ENCODE assay signal across 8 mouse cellular contexts in genomic region chr5:135107521-135108501, GRCm38 (mm10). TPM values are rescaled to one million over a fixed set of nuclear protein-coding genes. Genes with fewer than 3 reads are reported as not detected.
DNase-seq lines count a peak whose midpoint lies in the region; ATAC-seq and TF ChIP-seq lines count a peak whose summit lies in the region.

No protein-coding gene starts in this region.

- peak overlapping the region; percentile 93 for H3K4me2 ChIP-seq in intestine, embryonic 14.5 days (ENCODE audit: low read length)
- peak overlapping the region; percentile 83 for H3K4me2 ChIP-seq in liver, embryonic 11.5 days
- H3K4me2 ChIP-seq in midbrain, postnatal 0 days (ENCODE audit: low read depth, low read length, poor library complexity, severe bottlenecking) = peak overlapping the region; percentile 15; the same call in 1 of the 2 replicates

- ATAC-seq in cerebellum, adult (ENCODE audit: insufficient number of reproducible peaks, low FRiP score, low TSS enrichment) = no peak
- peak; percentile 69 for ATAC-seq in granulocyte monocyte progenitor cell, adult 5-6 weeks (replicated peaks; ENCODE audit: poor library complexity, severe bottlenecking)
- ATAC-seq in intestine, embryonic 14.5 days (replicated peaks; ENCODE audit: low FRiP score, low TSS enrichment, low read depth) = peak; percentile 33; the same call in 1 of the 2 replicates
- ATAC-seq in liver, embryonic 11.5 days (replicated peaks; ENCODE audit: low FRiP score) = peak; percentile 50
- ATAC-seq in midbrain, postnatal 0 days (ENCODE audit: low FRiP score) = no peak

- peaks cover 52% of the 10 kb centered on the region for H3K27me3 ChIP-seq in intestine, embryonic 14.5 days (replicated peaks; ENCODE audit: control insufficient read depth, insufficient read depth, low read length)
- H3K27me3 ChIP-seq in liver, embryonic 11.5 days (replicated peaks; ENCODE audit: control insufficient read depth, insufficient read depth, low read length) = peaks cover 49% of the 10 kb centered on the region
- H3K27me3 ChIP-seq in midbrain, postnatal 0 days (ENCODE audit: insufficient read depth, low read length) = peaks cover 21% of the 10 kb centered on the region

- H3K9ac ChIP-seq in intestine, embryonic 14.5 days (ENCODE audit: low read length) = 0 out of 2 replicates have a peak overlapping the region, but pooled peaks have one; percentile 1
- H3K9ac ChIP-seq in liver, embryonic 11.5 days (ENCODE audit: low read depth, low read length) = peak overlapping the region; percentile 53
- H3K9ac ChIP-seq in midbrain, postnatal 0 days (replicated peaks; ENCODE audit: low read length, poor library complexity, severe bottlenecking) = no peak overlapping the region

- H3K4me3 ChIP-seq in cortical plate, adult 2 months (ENCODE audit: insufficient read depth, low read length) = no peak overlapping the region; the same call in 1 of the 2 replicates
- peak overlapping the region; percentile 50 for H3K4me3 ChIP-seq in intestine, embryonic 14.5 days (ENCODE audit: low read depth, low read length)
- H3K4me3 ChIP-seq in liver, embryonic 11.5 days (ENCODE audit: low read depth, low read length) = peak overlapping the region; percentile 59
- H3K4me3 ChIP-seq in midbrain, postnatal 0 days (ENCODE audit: low read depth, low read length) = no peak overlapping the region

- WGBS in intestine, embryonic 14.5 days = 12% methylated on average over 40 of the region's 40 CpGs
- 13% methylated on average over 40 of the region's 40 CpGs for WGBS in liver, embryonic 11.5 days
- 11% methylated on average over 40 of the region's 40 CpGs for WGBS in midbrain, postnatal 0 days

- no peaks in the 10 kb centered on the region for H3K36me3 ChIP-seq in intestine, embryonic 14.5 days (ENCODE audit: control insufficient read depth, insufficient read depth, low read length)
- H3K36me3 ChIP-seq in liver, embryonic 11.5 days (ENCODE audit: control insufficient read depth, insufficient read depth, low read length) = no peaks in the 10 kb centered on the region
- no peaks in the 10 kb centered on the region for H3K36me3 ChIP-seq in midbrain, postnatal 0 days (ENCODE audit: insufficient read depth, low read length)

- peak; percentile 43; the same call in 1 of the 2 replicates for TF ChIP-seq CTCF in cortical plate, adult 2 months (IDR thresholded peaks at IDR 0.05; ENCODE audit: extremely low read depth, insufficient read depth, low read length)
- peak; percentile 65 for TF ChIP-seq CTCF in midbrain, postnatal 0 days (IDR thresholded peaks at IDR 0.05)

- DNase-seq in cerebellum, adult 11 months = peak; percentile 30
- peak; percentile 80 for DNase-seq in intestine, embryonic 14.5 days (ENCODE audit: low spot score)
- peak; percentile 62 for DNase-seq in liver, embryonic 11.5 days (ENCODE audit: low spot score)
- DNase-seq in midbrain, postnatal 0 days (ENCODE audit: low spot score) = peak; percentile 49
- DNase-seq in spleen, postnatal 4 days (ENCODE audit: low spot score in 2 of 2) = peak; percentile 32 to 68

- TF ChIP-seq POLR2A in cortical plate, adult 2 months (IDR thresholded peaks at IDR 0.05; ENCODE audit: extremely low read depth, insufficient read depth, low read length) = no peak

- H3K9me3 ChIP-seq in intestine, embryonic 14.5 days (ENCODE audit: control insufficient read depth, low read length) = no peaks in the 10 kb centered on the region
- H3K9me3 ChIP-seq in liver, embryonic 11.5 days (ENCODE audit: control insufficient read depth, low read length) = no peaks in the 10 kb centered on the region
- H3K9me3 ChIP-seq in midbrain, postnatal 0 days (ENCODE audit: low read length) = no peaks in the 10 kb centered on the region

- H3K27ac ChIP-seq in cortical plate, adult 2 months (ENCODE audit: insufficient read depth, low read length) = no peak overlapping the region
- H3K27ac ChIP-seq in intestine, embryonic 14.5 days (ENCODE audit: low read depth) = no peak overlapping the region
- H3K27ac ChIP-seq in liver, embryonic 11.5 days (ENCODE audit: low read depth, low read length) = no peak overlapping the region
- H3K27ac ChIP-seq in midbrain, postnatal 0 days (ENCODE audit: low read depth, low read length) = no peak overlapping the region

- H3K4me1 ChIP-seq in cortical plate, adult 2 months (ENCODE audit: control insufficient read depth, insufficient read depth, low read length) = no peaks in the 10 kb centered on the region; the same call in 1 of the 2 replicates
- no peaks in the 10 kb centered on the region; the same call in 1 of the 2 replicates for H3K4me1 ChIP-seq in intestine, embryonic 14.5 days (replicated peaks; ENCODE audit: control insufficient read depth, insufficient read depth, low read length)
- peaks cover 4% of the 10 kb centered on the region; the same call in 1 of the 2 replicates for H3K4me1 ChIP-seq in liver, embryonic 11.5 days (replicated peaks; ENCODE audit: control insufficient read depth, insufficient read depth, low read length)
- H3K4me1 ChIP-seq in midbrain, postnatal 0 days (ENCODE audit: insufficient read depth, low read length) = no peaks in the 10 kb centered on the region

RNA-seq across cellular contexts. Expression of gene Mlxipl, which starts 18.1 kb away (rescaled TPM):
- 4.2 and 5.0 TPM in 2 replicates for polyA plus RNA-seq in cortical plate, adult 2 months (2012; rRNA removed)
- total RNA-seq in granulocyte monocyte progenitor cell, adult 5-6 weeks (2014; fragmentation: Nextera tagmentation) = not detected in 2 replicates
- total RNA-seq in granulocyte monocyte progenitor cell, adult 5-6 weeks (2017) = 1.2 TPM in 1 of 2 replicates, not detected in the other
- 5.2 and 6.4 TPM in 2 replicates for polyA plus RNA-seq in intestine, embryonic 14.5 days (2014; fragmentation: Nextera tagmentation; extraction: Ambion mirVana)
- polyA plus RNA-seq in liver, embryonic 11.5 days (2014; fragmentation: Nextera tagmentation; extraction: Ambion mirVana) = 18.5 and 18.7 TPM in 2 replicates
- total RNA-seq in midbrain, postnatal 0 days (2014; rRNA removed) = 0.38 and 1.2 TPM in 2 replicates
- 0.79 and 1.2 TPM in 2 replicates for polyA plus RNA-seq in midbrain, postnatal 0 days (2015; fragmentation: Nextera tagmentation; extraction: Ambion mirVana)

RNA-seq across cellular contexts. Expression of gene Vps37d, which starts 29.7 kb away (rescaled TPM):
- polyA plus RNA-seq in cortical plate, adult 2 months (2012; rRNA removed) = 26.6 and 29.4 TPM in 2 replicates
- total RNA-seq in granulocyte monocyte progenitor cell, adult 5-6 weeks (2014; fragmentation: Nextera tagmentation) = not detected in 2 replicates
- not detected in 2 replicates for total RNA-seq in granulocyte monocyte progenitor cell, adult 5-6 weeks (2017)
- polyA plus RNA-seq in intestine, embryonic 14.5 days (2014; fragmentation: Nextera tagmentation; extraction: Ambion mirVana) = 7.0 and 7.5 TPM in 2 replicates
- 2.6 and 3.0 TPM in 2 replicates for polyA plus RNA-seq in liver, embryonic 11.5 days (2014; fragmentation: Nextera tagmentation; extraction: Ambion mirVana)
- total RNA-seq in midbrain, postnatal 0 days (2014; rRNA removed) = 95.4 and 107 TPM in 2 replicates
- 31.2 and 32.0 TPM in 2 replicates for polyA plus RNA-seq in midbrain, postnatal 0 days (2015; fragmentation: Nextera tagmentation; extraction: Ambion mirVana)

RNA-seq across cellular contexts. Expression of gene Tbl2, which starts 41.6 kb away (rescaled TPM):
- polyA plus RNA-seq in cortical plate, adult 2 months (2012; rRNA removed) = 11.7 and 11.9 TPM in 2 replicates
- total RNA-seq in granulocyte monocyte progenitor cell, adult 5-6 weeks (2014; fragmentation: Nextera tagmentation) = 14.7 and 19.2 TPM in 2 replicates
- 19.1 and 23.0 TPM in 2 replicates for total RNA-seq in granulocyte monocyte progenitor cell, adult 5-6 weeks (2017)
- 26.2 and 27.8 TPM in 2 replicates for polyA plus RNA-seq in intestine, embryonic 14.5 days (2014; fragmentation: Nextera tagmentation; extraction: Ambion mirVana)
- 24.6 and 29.2 TPM in 2 replicates for polyA plus RNA-seq in liver, embryonic 11.5 days (2014; fragmentation: Nextera tagmentation; extraction: Ambion mirVana)
- 28.6 and 62.9 TPM in 2 replicates for total RNA-seq in midbrain, postnatal 0 days (2014; rRNA removed)
- 8.9 and 10.0 TPM in 2 replicates for polyA plus RNA-seq in midbrain, postnatal 0 days (2015; fragmentation: Nextera tagmentation; extraction: Ambion mirVana)

RNA-seq across cellular contexts. Expression of gene Bud23, which starts 43.1 kb away (rescaled TPM):
- polyA plus RNA-seq in cortical plate, adult 2 months (2012; rRNA removed) = 66.6 and 82.3 TPM in 2 replicates
- total RNA-seq in granulocyte monocyte progenitor cell, adult 5-6 weeks (2014; fragmentation: Nextera tagmentation) = 80.5 and 90.8 TPM in 2 replicates
- total RNA-seq in granulocyte monocyte progenitor cell, adult 5-6 weeks (2017) = 44.9 and 89.9 TPM in 2 replicates
- polyA plus RNA-seq in intestine, embryonic 14.5 days (2014; fragmentation: Nextera tagmentation; extraction: Ambion mirVana) = 98.0 and 107 TPM in 2 replicates
- polyA plus RNA-seq in liver, embryonic 11.5 days (2014; fragmentation: Nextera tagmentation; extraction: Ambion mirVana) = 157 and 158 TPM in 2 replicates
- total RNA-seq in midbrain, postnatal 0 days (2014; rRNA removed) = 48.3 and 49.9 TPM in 2 replicates
- polyA plus RNA-seq in midbrain, postnatal 0 days (2015; fragmentation: Nextera tagmentation; extraction: Ambion mirVana) = 63.6 and 65.5 TPM in 2 replicates

RNA-seq across cellular contexts. Expression of gene Dnajc30, which starts 43.8 kb away (rescaled TPM):
- polyA plus RNA-seq in cortical plate, adult 2 months (2012; rRNA removed) = 58.3 and 58.4 TPM in 2 replicates
- 15.7 and 18.7 TPM in 2 replicates for total RNA-seq in granulocyte monocyte progenitor cell, adult 5-6 weeks (2014; fragmentation: Nextera tagmentation)
- 5.4 and 6.5 TPM in 2 replicates for total RNA-seq in granulocyte monocyte progenitor cell, adult 5-6 weeks (2017)
- polyA plus RNA-seq in intestine, embryonic 14.5 days (2014; fragmentation: Nextera tagmentation; extraction: Ambion mirVana) = 32.5 and 33.3 TPM in 2 replicates
- polyA plus RNA-seq in liver, embryonic 11.5 days (2014; fragmentation: Nextera tagmentation; extraction: Ambion mirVana) = 25.1 and 27.2 TPM in 2 replicates
- total RNA-seq in midbrain, postnatal 0 days (2014; rRNA removed) = 13.5 and 21.4 TPM in 2 replicates
- 52.5 and 52.8 TPM in 2 replicates for polyA plus RNA-seq in midbrain, postnatal 0 days (2015; fragmentation: Nextera tagmentation; extraction: Ambion mirVana)

Comparison
In these comparisons a context has a peak if more than half of its experiments do, and no peak if none do; other contexts are left out.
1. DNase-seq: peak in every context shown above with its lines; median percentile 80 in intestine, embryonic 14.5 days; 62 in liver, embryonic 11.5 days; 50 in spleen, postnatal 4 days; 49 in midbrain, postnatal 0 days; 30 in cerebellum, adult 11 months.
2. ATAC-seq: peak in granulocyte monocyte progenitor cell, adult 5-6 weeks (single experiment), intestine, embryonic 14.5 days (single experiment) and liver, embryonic 11.5 days (single experiment); none in cerebellum, adult (single experiment) and midbrain, postnatal 0 days (single experiment).
3. H3K4me3 ChIP-seq: peak in intestine, embryonic 14.5 days (single experiment) and liver, embryonic 11.5 days (single experiment); none in cortical plate, adult 2 months (single experiment) and midbrain, postnatal 0 days (single experiment).
4. H3K4me2 ChIP-seq: peak in every context shown above with its lines; median percentile 93 in intestine, embryonic 14.5 days; 83 in liver, embryonic 11.5 days; 15 in midbrain, postnatal 0 days.